Mouse (Mus musculus): ENCODE data around the gene Gm27021. TPM values are rescaled to one million over a fixed set of nuclear protein-coding genes. Genes with fewer than 3 reads are reported as not detected.

The Gm27021 gene
- not detected for polyA plus RNA-seq (2014; fragmentation: Illumina TruSeq; extraction: RNeasy Lipid Tissue Mini Kit (QIAGEN cat#74804); ENCODE audit: low replicate concordance)

DNA sequence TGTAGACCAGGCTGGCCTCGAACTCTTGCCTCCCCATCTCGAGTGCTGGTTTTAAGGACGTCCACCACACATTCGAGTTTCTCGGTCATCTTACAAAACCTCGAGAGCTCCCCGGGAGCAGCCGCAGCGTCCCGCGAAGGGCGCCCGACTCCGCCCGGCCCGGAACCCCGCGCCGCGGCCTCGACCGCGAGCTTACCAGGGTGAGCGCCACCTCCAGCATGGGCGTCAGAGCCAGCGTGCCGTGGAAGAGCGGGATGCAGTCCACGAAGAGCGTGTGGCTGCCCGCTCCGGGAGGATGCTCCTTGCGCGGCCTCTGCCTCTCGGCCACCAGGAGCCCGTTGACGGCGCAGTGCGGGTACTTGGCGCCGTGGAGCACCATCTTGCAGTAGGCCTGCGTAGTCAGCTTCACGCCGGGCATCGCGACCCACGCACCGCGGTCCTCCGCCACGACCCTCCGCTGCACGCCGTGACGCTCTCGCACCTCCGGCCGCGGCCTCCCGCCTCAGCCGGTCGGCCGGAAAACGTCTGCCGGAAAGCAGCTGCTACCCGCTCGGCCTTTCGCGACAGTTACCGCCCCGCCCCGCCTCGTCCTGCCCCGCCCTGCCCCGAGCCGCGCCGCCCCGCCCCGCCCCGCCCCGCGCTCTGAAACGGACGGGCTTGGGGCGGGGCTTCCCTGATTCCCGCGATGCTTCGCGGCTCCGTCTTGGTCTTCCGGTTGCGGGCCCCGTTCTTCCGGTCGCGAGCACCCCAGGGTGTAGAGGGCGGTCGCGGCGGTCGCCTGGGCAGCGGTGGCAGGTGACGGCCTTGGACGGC, at the start of gene Gm27021, which contains the start of gene Cox4i1:
Gm27021 (minus strand) TSS at position 519 of the 813 bp plus-strand sequence.
Cox4i1 (plus strand) TSS at position 662 of the 813 bp plus-strand sequence.

GRCm38 (mm10) chr8:120668374-120668905, 561 bp upstream of the Gm27021 start, which contains the start of gene Emc8:
Emc8 (minus strand) TSS chr8:120668573.

DNA sequence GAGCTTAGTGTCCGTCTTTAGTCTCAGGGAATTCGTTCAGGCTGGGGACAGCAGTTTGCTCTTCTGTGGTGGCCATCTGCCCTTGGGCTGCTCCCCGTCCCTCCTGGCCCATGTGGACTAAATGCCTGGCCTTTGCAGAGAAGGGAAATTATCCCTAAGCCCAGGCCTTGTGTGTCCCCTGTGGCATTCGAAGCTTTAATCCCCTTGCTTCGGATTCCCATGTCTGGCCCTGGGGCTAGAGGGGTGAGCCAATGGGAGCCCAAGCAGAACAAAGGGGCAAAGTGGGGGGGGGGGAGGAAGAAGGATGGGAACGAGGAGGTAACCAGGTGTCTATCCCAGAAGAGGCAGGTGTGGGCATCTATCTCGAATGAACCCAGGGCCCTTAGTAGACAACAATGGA, 20.3 kb downstream of the Gm27021 start, which contains the start of gene 1190005I06Rik:
1190005I06Rik (minus strand) TSS at position 101 of the 400 bp plus-strand sequence.

GRCm38 (mm10) chr8:120588908-120589771, 78.7 kb downstream of the Gm27021 start, which contains the start of gene Gins2:
Gins2 (minus strand) TSS chr8:120589304.

Other genes starting within 250 kb of the Gm27021 start
- gene Gins2, start 78.8 kb downstream of the Gm27021 start, polyA plus RNA-seq (2014; fragmentation: Illumina TruSeq; extraction: RNeasy Lipid Tissue Mini Kit (QIAGEN cat#74804); ENCODE audit: low replicate concordance) = 0.26 TPM
- not detected for gene 1190005I06Rik, start 20.4 kb downstream of the Gm27021 start, polyA plus RNA-seq (2014; fragmentation: Illumina TruSeq; extraction: RNeasy Lipid Tissue Mini Kit (QIAGEN cat#74804); ENCODE audit: low replicate concordance)
- 10.1 TPM for gene Cox4i1, start 143 bp upstream of the Gm27021 start, polyA plus RNA-seq (2014; fragmentation: Illumina TruSeq; extraction: RNeasy Lipid Tissue Mini Kit (QIAGEN cat#74804); ENCODE audit: low replicate concordance)
- gene Emc8, start 494 bp upstream of the Gm27021 start, polyA plus RNA-seq (2014; fragmentation: Illumina TruSeq; extraction: RNeasy Lipid Tissue Mini Kit (QIAGEN cat#74804); ENCODE audit: low replicate concordance) = 3.3 TPM
- 3.7 TPM for gene Irf8, start 68.3 kb upstream of the Gm27021 start, polyA plus RNA-seq (2014; fragmentation: Illumina TruSeq; extraction: RNeasy Lipid Tissue Mini Kit (QIAGEN cat#74804); ENCODE audit: low replicate concordance)

Measured in small intestine, adult 10 weeks (tissue).